Mouse (Mus musculus): ENCODE measurements at regions not wholly inside any gene's neighbourhood (a gene's known extent, or its start where the extent isn't known, plus 50 kb on each side); places are given as distances from the start of the nearest gene placed in this dataset.
"Not testable (repeated sequence)": the region's sequence is repeated elsewhere in the genome, so short reads cannot be mapped to it uniquely, and the experiment has no call there.

- H3K4me1 ChIP-seq; ATAC-seq (ENCODE audit: low FRiP score, low read depth); H3K27me3 ChIP-seq; H3K36me3 ChIP-seq; H3K4me3 ChIP-seq; H3K27ac ChIP-seq (replicated peaks); H3K4me2 ChIP-seq (replicated peaks); H3K9ac ChIP-seq (replicated peaks): not testable (repeated sequence)
- H3K9me3 ChIP-seq, result peaks cover 28% of the 10 kb centered on the region
Measured at GRCm38 (mm10) chr13:12940911-12941310, 64.3 kb downstream of the Prl2c2 start.

DNA sequence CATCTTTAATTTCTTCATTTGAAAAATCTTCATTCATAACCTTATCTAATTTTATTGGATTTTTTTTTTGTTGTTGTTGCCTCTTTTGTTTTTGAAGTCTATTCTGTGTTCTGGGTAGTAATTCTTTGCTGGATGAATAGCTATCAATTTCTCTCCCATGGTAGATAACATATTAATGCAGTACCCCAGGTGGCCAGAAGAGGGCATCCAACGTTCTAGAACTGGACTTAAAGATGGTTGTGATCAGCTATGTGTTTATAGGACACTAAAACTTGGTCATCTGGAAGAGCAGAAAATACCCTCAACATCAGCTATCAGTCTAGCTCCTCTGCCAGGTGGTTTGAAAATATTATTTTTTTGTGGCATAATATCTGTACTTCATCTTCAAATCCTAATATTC is 70.1 kb downstream of the Prl2c2 start:
- not testable (repeated sequence) for H3K36me3 ChIP-seq; ATAC-seq (ENCODE audit: low FRiP score, low read depth); H3K4me3 ChIP-seq; H3K9ac ChIP-seq (replicated peaks); H3K4me1 ChIP-seq; H3K27ac ChIP-seq (replicated peaks); H3K27me3 ChIP-seq; H3K4me2 ChIP-seq (replicated peaks)
- H3K9me3 ChIP-seq, result peaks cover 63% of the 10 kb centered on the region
- 0% methylated on average over 1 of the region's 1 CpGs for WGBS

DNA sequence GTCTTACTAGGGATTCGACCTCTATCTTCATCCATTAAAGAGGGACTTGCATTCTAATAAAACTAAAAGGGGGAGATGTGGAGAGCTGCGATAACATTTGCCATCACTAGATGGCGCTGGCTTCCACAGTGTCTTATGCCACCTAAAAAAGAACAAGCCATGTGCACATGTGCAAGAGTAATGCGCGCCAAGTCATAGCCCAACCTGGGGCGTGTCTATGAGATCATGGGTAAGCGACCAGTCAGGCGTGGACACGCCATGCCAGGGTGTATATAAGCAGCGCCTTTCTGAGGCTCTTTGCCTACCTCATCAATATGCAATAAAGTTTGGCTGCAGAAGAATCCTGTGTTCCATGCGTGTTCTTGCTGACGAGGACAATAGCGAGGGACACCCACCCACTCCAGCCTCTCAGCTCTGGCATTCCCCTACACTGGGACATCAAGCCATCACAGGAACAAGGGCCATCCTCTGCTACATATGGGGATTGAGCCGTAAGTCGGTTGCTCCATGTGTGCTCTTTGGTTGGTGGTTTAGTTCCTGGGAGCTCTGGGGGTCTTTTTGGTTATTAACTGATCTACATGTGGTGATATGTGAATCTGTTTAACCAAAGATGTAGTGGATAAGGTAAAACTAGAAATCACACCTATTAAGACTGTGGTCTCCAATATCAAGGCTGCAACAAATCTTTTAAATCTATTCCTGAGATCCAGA is 73.1 kb downstream of the Prl2c2 start:
- H3K4me3 ChIP-seq; H3K27me3 ChIP-seq; H3K4me2 ChIP-seq (replicated peaks); H3K9ac ChIP-seq (replicated peaks); H3K4me1 ChIP-seq; H3K36me3 ChIP-seq; H3K27ac ChIP-seq (replicated peaks): not testable (repeated sequence)
- peak; percentile 53; the same call in 1 of the 2 replicates for ATAC-seq (ENCODE audit: low FRiP score, low read depth)
- WGBS, result 83% methylated on average over 15 of the region's 15 CpGs
- H3K9me3 ChIP-seq, result peaks cover 73% of the 10 kb centered on the region

GRCm38 (mm10) chr13:12930566-12930965 is 74.6 kb downstream of the Prl2c2 start:
- 82% methylated on average over 5 of the region's 5 CpGs for WGBS
- no peaks in the 10 kb centered on the region for H3K27me3 ChIP-seq
- no peaks in the 10 kb centered on the region for H3K4me1 ChIP-seq
- H3K27ac ChIP-seq (replicated peaks), result no peak overlapping the region
- no peak for ATAC-seq (ENCODE audit: low FRiP score, low read depth)
- no peak overlapping the region for H3K4me2 ChIP-seq (replicated peaks)
- no peaks in the 10 kb centered on the region for H3K36me3 ChIP-seq
- peaks cover 88% of the 10 kb centered on the region for H3K9me3 ChIP-seq
- no peak overlapping the region for H3K9ac ChIP-seq (replicated peaks)
- no peak overlapping the region for H3K4me3 ChIP-seq

DNA sequence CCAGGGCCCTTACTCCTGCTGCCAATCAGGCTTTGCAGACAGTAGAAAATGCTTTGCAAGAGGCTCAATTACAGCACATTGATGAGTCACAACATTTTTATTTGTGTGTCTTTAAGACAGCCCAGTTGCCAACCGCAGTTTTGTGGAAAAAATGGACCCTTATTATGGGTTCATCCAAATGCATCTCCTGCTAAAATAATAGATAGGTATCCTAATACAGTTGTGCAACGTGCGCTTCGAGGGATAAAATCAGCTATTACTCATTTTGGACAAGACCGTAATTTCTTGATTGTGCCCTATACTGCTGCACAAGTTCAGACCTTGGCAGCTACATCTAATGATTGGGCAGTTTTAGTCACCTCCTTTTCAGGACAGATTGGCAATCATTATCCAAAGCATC is 75.4 kb downstream of the Prl2c2 start:
- H3K27ac ChIP-seq (replicated peaks), result no peak overlapping the region
- H3K9ac ChIP-seq (replicated peaks), result no peak overlapping the region
- no peak for ATAC-seq (ENCODE audit: low FRiP score, low read depth)
- H3K27me3 ChIP-seq, result no peaks in the 10 kb centered on the region
- 91% methylated on average over 5 of the region's 5 CpGs for WGBS
- H3K4me2 ChIP-seq (replicated peaks), result no peak overlapping the region
- peaks cover 85% of the 10 kb centered on the region for H3K9me3 ChIP-seq
- H3K36me3 ChIP-seq, result no peaks in the 10 kb centered on the region
- no peak overlapping the region for H3K4me3 ChIP-seq
- no peaks in the 10 kb centered on the region for H3K4me1 ChIP-seq

DNA sequence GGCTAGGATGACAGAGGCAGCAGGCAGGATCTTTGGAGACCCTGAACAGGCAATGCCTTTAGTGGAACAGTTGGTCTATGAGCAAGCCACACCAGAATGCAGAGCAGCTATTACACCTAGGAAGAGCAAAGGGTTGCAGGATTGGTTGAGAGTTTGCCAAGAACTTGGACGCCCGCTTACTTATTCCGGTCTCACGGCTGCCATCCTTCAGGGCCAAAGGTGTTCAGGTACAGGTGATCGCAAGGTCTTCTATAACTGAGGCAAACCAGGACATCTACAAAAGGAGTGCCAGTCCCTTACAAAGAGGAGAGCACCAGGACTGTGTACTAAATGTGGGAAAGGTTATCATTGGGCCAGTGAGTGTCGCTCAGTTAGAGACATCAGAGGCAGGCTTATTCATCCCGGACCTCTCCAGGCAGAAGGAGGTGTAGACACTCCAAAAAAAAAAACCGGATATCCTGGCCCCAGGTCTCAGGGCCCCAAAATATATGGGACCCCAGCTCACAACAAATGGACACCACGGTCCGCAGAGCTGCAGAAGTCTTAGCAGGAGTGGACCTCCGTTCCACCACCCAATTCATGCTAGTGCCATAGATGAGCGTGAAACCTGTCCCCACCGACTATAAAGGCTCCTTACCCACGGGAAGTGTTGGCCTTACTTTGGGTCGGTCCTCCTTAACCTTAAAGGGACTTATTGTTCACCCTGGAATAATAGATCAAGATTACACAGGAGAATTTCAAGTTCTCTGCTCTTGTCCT is 77.4 kb downstream of the Prl2c2 start:
- Histone ChIP-seq H3K4me3 (no peak overlapping the region), H3K36me3 (no peaks in the 10 kb centered on the region), H3K9ac (replicated peaks) (no peak overlapping the region), H3K4me2 (replicated peaks) (no peak overlapping the region), H3K9me3 (peaks cover 85% of the 10 kb centered on the region), H3K27ac (replicated peaks) (no peak overlapping the region), H3K4me1 (no peaks in the 10 kb centered on the region), H3K27me3 (no peaks in the 10 kb centered on the region)
- ATAC-seq (ENCODE audit: low FRiP score, low read depth), result no peak
- 92% methylated on average over 15 of the region's 15 CpGs for WGBS

- Histone ChIP-seq H3K9ac (replicated peaks) (no peak overlapping the region), H3K9me3 (peaks cover 73% of the 10 kb centered on the region), H3K4me3 (no peak overlapping the region), H3K27ac (replicated peaks) (no peak overlapping the region), H3K36me3 (no peaks in the 10 kb centered on the region), H3K27me3 (no peaks in the 10 kb centered on the region), H3K4me1 (no peaks in the 10 kb centered on the region), H3K4me2 (replicated peaks) (no peak overlapping the region)
- WGBS, result 88% methylated on average over 14 of the region's 14 CpGs
- ATAC-seq (ENCODE audit: low FRiP score, low read depth), result peak; percentile 42
Measured at GRCm38 (mm10) chr13:12925604-12926003, 79.6 kb downstream of the Prl2c2 start.

DNA sequence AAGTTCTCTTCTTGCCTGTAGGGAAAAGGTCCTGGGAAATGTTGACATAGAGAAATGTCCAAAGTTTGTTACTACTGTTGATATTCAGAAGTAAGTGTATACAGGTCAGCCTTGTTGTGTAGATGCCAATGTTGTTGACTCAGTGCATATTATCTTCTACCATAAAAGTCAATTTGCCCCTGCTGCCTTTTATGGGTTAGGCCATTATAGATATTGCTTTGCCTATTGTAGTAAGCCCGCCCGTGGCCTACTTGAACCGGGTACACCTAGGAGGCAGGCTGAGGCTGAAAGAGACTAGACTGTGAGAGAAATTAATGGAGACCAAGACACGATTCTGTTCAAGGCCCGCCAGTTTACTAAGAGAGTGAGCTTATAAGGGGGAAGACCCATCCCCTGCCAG is 92.3 kb downstream of the Prl2c2 start:
- Histone ChIP-seq H3K9me3 (peaks cover 55% of the 10 kb centered on the region), H3K4me2 (replicated peaks) (no peak overlapping the region), H3K4me1 (no peaks in the 10 kb centered on the region), H3K4me3 (no peak overlapping the region), H3K27me3 (no peaks in the 10 kb centered on the region), H3K36me3 (no peaks in the 10 kb centered on the region), H3K9ac (replicated peaks) (no peak overlapping the region), H3K27ac (replicated peaks) (no peak overlapping the region)
- ATAC-seq (ENCODE audit: low FRiP score, low read depth), result no peak
- WGBS, result 85% methylated on average over 5 of the region's 5 CpGs

- no peak overlapping the region for H3K9ac ChIP-seq (replicated peaks)
- no peak overlapping the region for H3K4me3 ChIP-seq
- H3K27me3 ChIP-seq, result no peaks in the 10 kb centered on the region
- H3K36me3 ChIP-seq, result no peaks in the 10 kb centered on the region
- H3K27ac ChIP-seq (replicated peaks), result no peak overlapping the region
- H3K4me2 ChIP-seq (replicated peaks), result no peak overlapping the region
- no peak for ATAC-seq (ENCODE audit: low FRiP score, low read depth)
- no peaks in the 10 kb centered on the region for H3K4me1 ChIP-seq
- H3K9me3 ChIP-seq, result peaks cover 67% of the 10 kb centered on the region
Measured at GRCm38 (mm10) chr13:12906151-12906550, 99.0 kb downstream of the Prl2c2 start.

- not testable (repeated sequence) for H3K27ac ChIP-seq (replicated peaks); H3K9ac ChIP-seq (replicated peaks); H3K4me1 ChIP-seq; ATAC-seq (ENCODE audit: low FRiP score, low read depth); H3K27me3 ChIP-seq; H3K4me2 ChIP-seq (replicated peaks); H3K36me3 ChIP-seq; H3K4me3 ChIP-seq
- peaks cover 47% of the 10 kb centered on the region for H3K9me3 ChIP-seq
- WGBS, result 89% methylated on average over 20 of the region's 20 CpGs
Measured at GRCm38 (mm10) chr13:12889631-12890030, 89.8 kb upstream of the Prl2c3 start.

GRCm38 (mm10) chr13:12879506-12879905 is 79.6 kb upstream of the Prl2c3 start:
- H3K9ac ChIP-seq (replicated peaks); H3K4me2 ChIP-seq (replicated peaks); ATAC-seq (ENCODE audit: low FRiP score, low read depth); H3K4me3 ChIP-seq; H3K36me3 ChIP-seq; H3K4me1 ChIP-seq; H3K27ac ChIP-seq (replicated peaks); H3K27me3 ChIP-seq: not testable (repeated sequence)
- WGBS, result 68% methylated on average over 3 of the region's 3 CpGs
- peaks cover 54% of the 10 kb centered on the region for H3K9me3 ChIP-seq

- peaks cover 36% of the 10 kb centered on the region for H3K9me3 ChIP-seq
- not testable (repeated sequence) for H3K36me3 ChIP-seq; H3K9ac ChIP-seq (replicated peaks); H3K4me3 ChIP-seq; H3K4me2 ChIP-seq (replicated peaks); H3K27me3 ChIP-seq; H3K4me1 ChIP-seq; H3K27ac ChIP-seq (replicated peaks); ATAC-seq (ENCODE audit: low FRiP score, low read depth)
- 92% methylated on average over 1 of the region's 1 CpGs for WGBS
Measured at GRCm38 (mm10) chr13:12864946-12865345, 65.1 kb upstream of the Prl2c3 start.

DNA sequence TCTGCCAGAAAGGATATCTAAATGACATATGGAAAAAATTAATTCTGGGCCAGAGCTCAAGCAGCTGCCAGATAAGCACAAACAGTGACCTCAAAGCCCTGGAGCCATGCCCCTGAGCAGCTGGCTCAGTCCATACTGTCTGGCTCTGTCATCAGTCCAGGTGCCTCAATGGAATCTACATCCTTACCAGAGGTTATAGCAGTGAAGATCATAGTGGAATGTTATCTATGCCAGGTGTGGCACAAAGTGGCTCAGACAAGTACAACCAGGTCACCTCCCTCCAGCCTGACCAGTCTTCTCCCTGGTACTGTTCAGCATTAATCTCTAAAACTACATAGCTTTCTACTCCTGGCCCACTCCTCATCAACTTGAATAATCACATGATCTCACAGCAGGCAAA is 64.4 kb upstream of the Prl2c3 start:
- no peak overlapping the region for H3K27ac ChIP-seq (replicated peaks)
- no peak overlapping the region for H3K4me2 ChIP-seq (replicated peaks)
- no peaks in the 10 kb centered on the region for H3K36me3 ChIP-seq
- peaks cover 42% of the 10 kb centered on the region for H3K9me3 ChIP-seq
- ATAC-seq (ENCODE audit: low FRiP score, low read depth), result peak; percentile 53
- no peaks in the 10 kb centered on the region for H3K27me3 ChIP-seq
- no peak overlapping the region for H3K4me3 ChIP-seq
- H3K4me1 ChIP-seq, result no peaks in the 10 kb centered on the region
- no peak overlapping the region for H3K9ac ChIP-seq (replicated peaks)

Data from midbrain, embryonic 12.5 days (tissue).